Mouse (Mus musculus): ENCODE data around the gene Epb41l3. TPM values are rescaled to one million over a fixed set of nuclear protein-coding genes. Genes with fewer than 3 reads are reported as not detected.

Epb41l3 gene
- total RNA-seq, 2 experiments from 2014 or later: not detected

GRCm38 (mm10) chr17:69307636-69308035 is 232.2 kb downstream of the Epb41l3 start:
- ATAC-seq (replicated peaks; ENCODE audit: poor library complexity, severe bottlenecking): no peak

- no peak for ATAC-seq (replicated peaks; ENCODE audit: poor library complexity, severe bottlenecking)
Observed at GRCm38 (mm10) chr17:69309872-69310271, 234.4 kb downstream of the Epb41l3 start.

GRCm38 (mm10) chr17:69320496-69320895 is 245.0 kb downstream of the Epb41l3 start:
- peak; percentile 99 for ATAC-seq (replicated peaks; ENCODE audit: poor library complexity, severe bottlenecking)

- no peak for ATAC-seq (replicated peaks; ENCODE audit: poor library complexity, severe bottlenecking)
Observed at GRCm38 (mm10) chr17:69322721-69323120, 247.2 kb downstream of the Epb41l3 start.

Other genes with a start within 250 kb of the Epb41l3 start
- gene Tmem200c, start 249.1 kb upstream of the Epb41l3 start, total RNA-seq (2014; fragmentation: Nextera tagmentation): not detected in 2 replicates
- gene Tmem200c, start 249.1 kb upstream of the Epb41l3 start, total RNA-seq (2017): not detected in 2 replicates